Mouse (Mus musculus) left cerebral cortex, adult 11 months (tissue): ENCODE data around the gene Rala.
A peak's percentile ranks its signal among the peaks of the same experiment; 100 is the strongest.

Experiments
- DNase-seq: peaks from one replicate; pipeline ENCODE4 v3.0.0; 2022; ENCODE audit warnings: low spot score

Gene Rala

DNA sequence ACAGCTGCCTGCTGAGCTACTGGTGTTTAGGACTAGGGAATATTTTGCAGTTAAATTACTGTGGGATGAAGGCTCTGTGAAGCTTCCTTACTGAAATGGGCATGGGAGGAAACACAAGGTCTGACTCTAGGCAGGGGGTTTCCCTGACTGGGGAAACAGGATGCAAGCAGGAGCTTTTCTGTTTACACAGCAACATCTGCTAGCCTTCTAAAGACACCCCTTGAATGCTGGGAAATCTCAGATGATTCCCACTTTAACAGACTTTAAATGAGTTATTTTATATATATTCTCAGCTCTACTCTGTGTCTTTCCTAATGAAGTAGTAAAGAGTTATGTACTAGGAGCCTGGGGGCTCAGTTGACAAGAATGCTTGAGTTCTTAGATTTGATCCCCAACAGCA lies 65.0 kb downstream of the Rala start:
- DNase-seq, result no peak

DNA sequence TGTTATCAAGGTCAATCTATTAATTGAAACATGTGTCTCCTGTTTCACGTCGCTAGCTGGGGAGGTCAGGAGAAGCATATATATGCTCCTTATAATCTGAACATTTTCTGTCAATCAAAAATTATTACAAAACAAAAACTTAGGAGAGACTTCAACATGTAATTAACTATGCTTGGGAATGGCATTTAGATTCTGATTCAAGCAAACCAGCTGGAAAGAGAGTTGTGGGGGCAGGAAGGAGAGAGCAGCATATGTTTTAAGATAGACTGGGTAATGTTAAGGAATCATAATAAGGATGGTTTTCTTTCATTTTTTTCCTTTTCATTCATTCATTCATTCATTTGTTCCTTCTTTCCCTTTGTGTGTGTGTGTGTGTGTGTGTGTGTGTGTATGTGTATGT lies 77.3 kb downstream of the Rala start:
- no peak for DNase-seq

DNA sequence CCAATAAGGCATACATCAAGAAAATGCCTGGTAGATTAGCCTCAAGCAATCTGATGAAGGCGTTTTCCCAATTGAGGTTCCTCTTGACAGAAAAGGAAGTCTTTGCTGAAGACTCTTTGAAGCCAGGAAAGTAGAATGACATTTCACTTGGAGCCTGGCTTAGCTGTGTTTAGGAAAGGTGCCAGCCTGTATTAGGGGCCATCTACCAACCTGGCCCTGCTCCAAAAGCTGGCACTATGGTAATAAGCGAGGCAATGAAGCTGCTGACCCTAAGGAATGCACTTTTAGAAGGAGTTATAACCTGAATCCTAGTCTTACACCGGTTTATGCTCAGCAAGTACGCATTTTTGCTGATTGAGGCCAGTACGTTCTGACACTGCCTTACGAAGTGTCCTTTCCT lies 83.5 kb downstream of the Rala start:
- no peak for DNase-seq

DNA sequence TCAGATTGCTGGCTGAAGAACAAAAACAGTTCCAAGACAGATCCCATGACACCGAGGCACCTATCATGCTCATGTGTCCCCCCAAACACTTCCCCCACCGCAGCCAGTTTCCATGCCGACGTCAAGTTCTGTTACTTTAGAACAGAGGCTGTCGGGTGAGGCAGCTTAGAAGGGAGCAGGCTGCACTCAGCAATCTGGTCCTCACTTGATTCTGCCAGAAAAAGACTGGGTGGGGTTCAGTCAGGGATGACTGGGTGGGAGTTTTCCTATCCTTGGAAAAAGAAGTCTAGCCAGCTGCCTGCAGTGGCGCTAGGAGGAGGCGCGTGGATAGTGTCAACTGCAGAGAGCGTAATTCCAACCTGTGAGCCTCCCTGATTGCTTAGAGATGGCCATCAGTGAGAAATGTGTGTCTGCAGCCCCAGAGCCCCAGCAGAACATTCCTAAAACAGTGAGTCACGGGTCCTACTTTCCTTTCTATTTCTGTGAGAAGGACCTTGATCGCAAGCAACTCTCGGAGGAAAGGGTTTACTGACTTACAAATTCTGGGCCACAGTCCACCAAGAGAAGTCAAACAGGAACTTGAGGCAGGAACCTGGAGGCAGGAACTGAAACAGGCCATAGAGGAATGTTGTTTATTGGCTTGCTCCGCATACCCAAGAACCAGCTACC lies 84.5 kb downstream of the Rala start:
- DNase-seq, result peak; percentile 17

DNA sequence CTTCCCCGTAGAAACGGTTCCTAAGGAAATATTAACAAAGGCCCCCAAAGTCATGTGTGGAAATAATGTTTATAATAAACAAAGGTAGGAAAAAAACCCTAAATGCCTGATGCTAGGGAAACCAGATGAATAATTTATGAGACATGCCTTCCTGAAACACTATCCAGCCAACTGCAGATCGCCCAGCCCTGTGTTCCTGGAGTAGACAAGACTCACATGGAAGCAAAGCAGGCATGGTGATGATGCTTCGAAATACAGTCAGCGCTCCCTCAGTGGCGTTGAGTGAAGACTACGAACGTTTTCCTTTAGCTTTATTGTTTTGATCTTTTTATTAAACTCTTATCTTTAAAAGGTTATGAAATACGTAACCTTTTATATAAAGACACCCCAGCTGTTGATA lies 87.0 kb downstream of the Rala start:
- DNase-seq, result no peak

DNA sequence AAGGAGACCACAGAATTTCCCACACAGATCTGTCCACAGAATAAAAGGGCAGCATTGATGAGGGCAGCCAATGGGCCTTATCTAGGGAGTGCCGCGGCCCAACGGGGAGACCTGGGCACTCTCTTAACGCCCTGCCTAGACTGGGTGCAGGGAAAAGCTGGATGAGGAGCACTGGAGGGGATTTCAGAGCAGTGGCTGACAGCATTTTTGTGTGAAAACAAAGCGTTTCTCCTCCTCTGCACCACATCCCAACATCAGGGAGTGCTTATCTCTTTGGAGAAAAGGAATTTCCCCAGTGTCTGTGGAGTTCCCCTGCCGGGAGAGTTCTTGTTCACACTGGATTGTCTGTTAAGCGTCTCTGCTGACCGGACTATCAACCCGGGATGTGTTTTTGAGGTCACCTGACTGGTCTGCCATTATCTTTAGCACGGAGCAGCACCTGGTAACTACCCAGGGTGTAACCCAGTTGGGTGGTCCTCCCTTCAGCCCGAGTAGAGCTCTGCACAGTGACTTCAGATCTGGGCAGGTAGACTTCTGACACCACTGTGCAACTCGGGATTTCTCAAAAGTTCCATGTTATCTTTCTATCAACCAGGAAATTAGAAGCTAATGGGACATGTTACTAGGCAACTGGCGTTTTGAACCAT lies 88.4 kb downstream of the Rala start:
- no peak for DNase-seq

DNA sequence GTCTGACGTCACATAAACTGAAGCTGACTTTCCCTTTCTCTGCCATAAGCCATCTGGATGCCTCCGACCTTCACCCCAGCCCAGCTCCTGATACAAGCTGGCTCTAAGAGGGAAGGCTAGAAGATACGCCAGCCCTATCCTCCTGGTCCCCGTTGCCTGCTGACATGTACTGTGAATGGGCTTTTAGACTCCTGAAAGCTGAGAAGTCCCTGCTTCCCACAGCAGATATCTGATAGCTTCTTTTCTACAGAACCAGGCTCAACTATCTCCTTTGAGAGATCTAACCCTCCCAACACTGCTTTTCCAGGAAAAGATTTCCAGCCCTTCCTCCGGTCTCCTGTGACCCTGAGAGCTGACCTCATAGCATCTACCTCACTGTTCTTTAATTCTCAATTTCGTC lies 89.3 kb downstream of the Rala start:
- no peak for DNase-seq

DNA sequence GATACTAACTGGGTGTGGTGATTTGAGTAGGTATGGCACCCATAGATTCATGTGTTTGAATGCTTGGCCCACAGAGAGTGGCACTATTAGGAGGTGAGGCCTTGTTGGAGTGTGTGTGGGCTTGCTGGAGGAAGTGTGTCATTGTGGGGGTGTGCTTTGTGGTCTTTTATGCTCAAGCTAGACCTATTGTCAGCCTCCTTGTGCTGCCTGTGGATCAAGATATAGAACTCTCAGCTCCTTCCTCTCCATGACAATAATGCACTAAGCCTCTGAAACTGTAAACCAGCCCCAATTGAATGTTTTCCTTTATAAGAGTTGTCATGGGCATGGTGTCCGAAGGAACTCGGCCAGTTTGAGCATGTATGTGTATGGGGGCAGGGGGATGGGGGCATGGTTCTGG lies 100.7 kb downstream of the Rala start:
- no peak for DNase-seq

DNA sequence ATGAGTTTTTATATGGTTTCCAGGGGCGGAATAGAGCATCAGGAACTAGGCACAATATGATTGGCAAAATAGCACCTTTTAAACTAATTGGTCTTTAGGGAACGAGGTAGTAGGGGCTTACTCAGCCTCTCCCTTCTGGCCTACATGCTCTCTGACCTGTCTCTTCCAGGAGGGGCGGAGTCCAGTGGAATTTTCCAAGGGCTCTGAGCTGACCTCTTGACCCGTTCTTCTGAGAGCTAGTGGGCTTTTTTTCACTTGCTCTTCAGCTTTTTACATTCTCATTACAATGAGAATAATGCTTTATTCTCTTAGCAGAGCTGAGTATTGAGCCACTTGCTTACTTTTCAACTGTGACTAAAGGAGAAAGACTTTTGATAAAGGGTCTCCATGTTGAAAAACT lies 101.3 kb downstream of the Rala start:
- no peak for DNase-seq

DNA sequence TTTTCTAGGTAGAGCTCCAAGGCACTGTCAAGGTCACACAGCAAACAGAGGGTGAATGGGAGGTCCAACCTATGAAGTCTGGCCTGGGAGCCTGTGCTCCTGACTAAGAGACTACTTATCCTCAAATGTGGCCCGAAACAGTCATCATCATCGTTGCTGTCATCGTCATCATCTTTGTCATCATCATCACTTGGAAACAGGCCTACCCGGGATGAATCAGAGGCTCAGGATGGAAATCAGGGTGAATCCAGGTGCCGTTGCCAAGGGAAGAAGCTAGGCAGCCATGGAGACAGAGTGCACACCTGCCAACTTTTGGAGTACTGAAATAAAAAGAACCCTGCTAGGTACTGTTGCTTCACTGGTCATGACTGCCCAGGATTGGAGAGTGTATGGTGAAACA lies 104.9 kb downstream of the Rala start:
- no peak for DNase-seq

DNA sequence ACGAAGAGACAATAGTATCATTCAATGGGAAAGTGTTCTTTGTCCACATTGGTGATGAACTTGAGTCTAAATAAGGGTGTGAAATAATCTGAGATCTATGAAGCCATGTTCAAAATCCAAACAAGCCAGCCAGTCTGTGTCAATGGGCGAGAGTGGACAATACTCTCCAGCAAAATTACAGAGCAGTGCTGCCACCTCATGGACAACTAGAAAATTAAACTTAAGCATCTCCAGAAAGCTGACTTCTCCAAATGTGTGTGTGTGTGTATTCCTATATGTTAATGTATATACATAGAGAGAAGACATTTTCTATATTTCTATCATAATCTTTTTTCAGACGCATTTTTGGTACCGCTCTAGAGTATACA lies 105.6 kb downstream of the Rala start:
- no peak for DNase-seq

DNA sequence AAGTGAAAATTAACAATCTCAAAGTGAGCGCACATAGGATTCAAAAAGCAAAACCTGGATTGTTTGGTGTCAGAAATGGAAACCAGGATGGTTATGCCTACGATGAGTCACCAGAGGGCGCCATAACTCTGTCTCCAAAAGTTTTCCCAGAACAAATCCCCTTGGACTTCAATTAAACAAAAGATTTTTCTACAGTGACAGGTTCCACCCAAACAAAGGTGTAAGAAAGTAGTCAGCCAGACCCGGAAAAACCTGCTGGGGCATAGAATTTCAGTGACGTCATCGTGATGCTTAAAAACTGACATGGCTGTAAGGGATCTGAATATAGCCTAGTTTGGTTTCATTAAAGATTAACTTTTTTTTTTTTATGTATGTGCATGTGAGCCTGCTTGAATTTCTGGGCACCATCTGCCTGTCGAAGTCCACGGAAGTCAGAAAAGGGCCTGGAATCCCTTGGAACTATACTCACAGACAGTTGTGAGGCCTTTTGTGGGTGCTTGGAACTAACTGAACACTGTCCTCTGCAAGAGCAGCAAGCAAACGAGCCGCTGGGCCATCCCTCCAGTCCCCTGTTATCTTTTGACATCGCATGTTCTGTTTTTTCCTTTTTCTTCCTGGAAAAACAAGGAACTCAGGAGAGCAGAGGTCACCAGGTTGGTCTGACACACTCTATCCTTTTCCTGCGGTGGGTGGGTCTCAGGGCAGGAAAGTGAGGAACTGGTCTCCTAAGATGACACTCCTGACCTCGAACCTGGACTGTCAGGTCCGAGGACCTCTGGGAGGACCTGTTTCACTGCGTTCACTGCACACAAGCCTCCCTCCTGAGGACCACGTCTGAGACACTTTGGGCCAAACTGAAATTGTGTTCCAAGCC lies 106.2 kb downstream of the Rala start:
- DNase-seq, result no peak

DNA sequence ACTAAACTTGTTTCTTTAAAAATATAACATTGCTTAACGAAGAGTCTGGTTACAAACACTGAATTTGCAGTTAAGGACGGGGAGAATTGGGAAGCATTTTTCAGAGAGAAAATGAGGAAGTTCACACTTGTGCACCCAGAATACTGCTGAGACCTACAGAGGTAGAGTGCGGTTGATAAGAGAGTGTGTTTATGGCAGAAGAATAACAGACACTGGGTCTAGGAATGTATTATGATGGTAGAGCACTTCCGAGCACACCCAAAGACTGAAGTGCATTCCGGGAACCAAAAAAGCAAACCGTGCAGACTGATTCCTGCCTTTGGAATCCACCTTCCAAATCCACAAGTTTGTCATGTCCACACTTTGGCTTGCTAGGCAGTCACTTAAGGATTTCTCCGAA lies 107.2 kb downstream of the Rala start:
- no peak for DNase-seq

DNA sequence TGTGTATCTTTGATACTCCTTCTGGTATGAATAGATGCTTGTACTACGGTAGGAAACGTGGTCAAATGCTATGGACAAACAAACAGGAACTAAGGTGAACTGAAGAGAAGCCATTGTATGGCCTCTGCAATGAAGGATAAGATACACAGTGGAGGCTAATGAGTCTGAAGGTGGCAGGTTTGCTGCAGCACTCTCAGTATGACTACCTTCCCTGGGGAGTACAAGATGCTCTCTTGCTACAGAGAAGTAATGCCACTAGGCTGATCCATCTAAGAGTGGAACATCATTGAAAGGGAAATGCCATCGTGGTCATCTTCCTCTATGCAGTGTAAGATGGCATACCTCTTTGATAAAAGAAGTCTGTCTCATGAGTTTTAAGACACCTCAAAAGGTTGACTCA lies 111.1 kb downstream of the Rala start:
- no peak for DNase-seq
